8 mouse cellular contexts compared by ENCODE assay signal in the genomic region with DNA sequence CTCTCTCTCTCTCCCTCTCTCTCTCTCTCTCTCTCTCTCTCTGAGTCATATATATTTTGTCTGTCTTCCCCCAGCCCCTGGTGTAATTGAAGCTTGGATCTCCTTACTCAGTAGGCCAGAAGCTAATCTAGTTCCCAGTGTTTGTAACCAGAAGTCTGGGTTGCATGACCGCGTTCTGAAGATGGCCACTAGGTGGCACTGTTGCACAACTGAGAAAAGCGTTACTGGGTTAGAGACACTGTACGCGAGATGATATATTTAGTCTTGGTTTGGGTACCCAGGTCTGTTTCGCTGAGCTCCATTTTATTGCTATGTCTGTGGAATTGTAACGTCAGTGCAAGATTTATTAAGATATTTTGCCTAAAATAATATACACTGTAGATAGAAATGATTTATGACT. TPM values are rescaled to one million over a fixed set of nuclear protein-coding genes. Genes with fewer than 3 reads are reported as not detected.
DNase-seq lines count a peak whose midpoint lies in the region; ATAC-seq lines count a peak whose summit lies in the region.

No protein-coding gene starts in this region.

- H3K9me3 ChIP-seq in hindbrain, embryonic 16.5 days (ENCODE audit: control insufficient read depth, low read length), result no peaks in the 10 kb centered on the region

- H3K27ac ChIP-seq in hindbrain, embryonic 16.5 days (ENCODE audit: low read depth, low read length), result no peak overlapping the region

- H3K9ac ChIP-seq in hindbrain, embryonic 16.5 days (ENCODE audit: low read depth, low read length), result no peak overlapping the region

- H3K4me3 ChIP-seq in hindbrain, embryonic 16.5 days (ENCODE audit: low read length), result no peak overlapping the region

- no peaks in the 10 kb centered on the region for H3K27me3 ChIP-seq in hindbrain, embryonic 16.5 days (replicated peaks; ENCODE audit: control insufficient read depth, insufficient read depth, low read length)

- H3K4me1 ChIP-seq in hindbrain, embryonic 16.5 days (ENCODE audit: control insufficient read depth, insufficient read depth, low read depth, low read length), result no peaks in the 10 kb centered on the region

- H3K36me3 ChIP-seq in hindbrain, embryonic 16.5 days (ENCODE audit: control insufficient read depth, insufficient read depth, low read length), result no peaks in the 10 kb centered on the region

- ATAC-seq in hindbrain, embryonic 16.5 days, result peak; percentile 69; the same call in 1 of the 2 replicates

- H3K4me2 ChIP-seq in hindbrain, embryonic 16.5 days (ENCODE audit: low read length), result no peak overlapping the region

- peak; percentile 66 for DNase-seq in WW6 (ENCODE audit: low read depth, low spot score)
- DNase-seq in cerebellum, adult 9-11 months, result peak; percentile 60
- DNase-seq in frontal cortex, adult 2 months (ENCODE audit: extremely low spot score in 1 of 2, low spot score in 1 of 2), result peak; percentile 65 to 96
- DNase-seq in layer of hippocampus, postnatal 25 days (ENCODE audit: extremely low spot score in 1 of 2, low spot score in 1 of 2), result peak; percentile 72 to 94
- DNase-seq in lung, postnatal 4 days, result peak; percentile 61 to 80
- DNase-seq in right cerebral cortex, adult 2 months (ENCODE audit: low spot score in 2 of 2), result peak; percentile 92 to 97
- DNase-seq in urinary bladder, postnatal 10 days (ENCODE audit: low spot score), result peak; percentile 46

- WGBS in hindbrain, embryonic 16.5 days, result under 1% methylated on average over 7 of the region's 7 CpGs

RNA-seq across cellular contexts. Expression of gene Gm6793, which starts 31.1 kb away (rescaled TPM):
- polyA plus RNA-seq in frontal cortex, adult 2 months (2012; rRNA removed), result 0.17 and 0.36 TPM in 2 replicates
- 0.33 and 0.70 TPM in 2 replicates for polyA plus RNA-seq in hindbrain, embryonic 16.5 days (2015; fragmentation: Nextera tagmentation; extraction: Ambion mirVana)
- not detected for total RNA-seq in layer of hippocampus, postnatal 25 days (2021)

RNA-seq across cellular contexts. Expression of gene Terf2ip, which starts 34.7 kb away (rescaled TPM):
- polyA plus RNA-seq in frontal cortex, adult 2 months (2012; rRNA removed), result 34.1 and 36.1 TPM in 2 replicates
- 66.8 and 71.9 TPM in 2 replicates for polyA plus RNA-seq in hindbrain, embryonic 16.5 days (2015; fragmentation: Nextera tagmentation; extraction: Ambion mirVana)
- 10 to 100 TPM; 35.5 to 40.0 TPM for total RNA-seq in layer of hippocampus, postnatal 25 days (2021)

RNA-seq across cellular contexts. Expression of gene Kars, which starts 34.8 kb away (rescaled TPM):
- polyA plus RNA-seq in frontal cortex, adult 2 months (2012; rRNA removed), result 64.0 and 65.7 TPM in 2 replicates
- 173 and 178 TPM in 2 replicates for polyA plus RNA-seq in hindbrain, embryonic 16.5 days (2015; fragmentation: Nextera tagmentation; extraction: Ambion mirVana)
- total RNA-seq in layer of hippocampus, postnatal 25 days (2021), result 10 to 100 TPM; 77.2 to 82.6 TPM

RNA-seq across cellular contexts. Expression of gene Adat1, which starts 53.8 kb away (rescaled TPM):
- polyA plus RNA-seq in frontal cortex, adult 2 months (2012; rRNA removed), result 7.8 and 8.0 TPM in 2 replicates
- 6.9 and 7.5 TPM in 2 replicates for polyA plus RNA-seq in hindbrain, embryonic 16.5 days (2015; fragmentation: Nextera tagmentation; extraction: Ambion mirVana)
- total RNA-seq in layer of hippocampus, postnatal 25 days (2021), result 1 to 10 TPM; 5.0 to 6.9 TPM
